Mouse (Mus musculus) thymus, adult 2 months (tissue): ENCODE measurements around the gene Tbc1d2b. TPM values are rescaled to one million over a fixed set of nuclear protein-coding genes. Genes with fewer than 3 reads are reported as not detected.

ENCODE experiments used
- DNase-seq: peaks from one replicate; pipeline ENCODE4 v3.0.0; 2021
- H3K27ac ChIP-seq: fragments of 200-500 bp; 2 replicates; pipeline ENCODE4 v1.5.1; 2012; ENCODE audit warnings: low read length, control low read depth; ENCODE audit not compliant: control insufficient read depth, insufficient read depth
- H3K27me3 ChIP-seq: fragments of 200-500 bp; 2 replicates; pipeline ENCODE4 v1.6.1; 2012; ENCODE audit warnings: mild to moderate bottlenecking, low read length, moderate library complexity, mixed read lengths; ENCODE audit not compliant: control insufficient read depth, insufficient read depth
- H3K36me3 ChIP-seq: fragments of 200-500 bp; 2 replicates; pipeline ENCODE4 v1.6.1; 2012; ENCODE audit warnings: mild to moderate bottlenecking, low read length, moderate library complexity; ENCODE audit not compliant: control insufficient read depth, insufficient read depth
- H3K4me1 ChIP-seq: fragments of 200-500 bp; replicated peaks from 2 replicates; pipeline ENCODE4 v1.6.1; 2012; ENCODE audit warnings: low read length; ENCODE audit not compliant: control insufficient read depth, insufficient read depth
- H3K4me3 ChIP-seq: fragments of 200-500 bp; 2 replicates; pipeline ENCODE4 v1.5.1; 2012; ENCODE audit warnings: mild to moderate bottlenecking, low read length, control low read depth, moderate library complexity; ENCODE audit not compliant: control insufficient read depth, insufficient read depth
- CTCF ChIP-seq: fragments of 200-500 bp; IDR thresholded peaks from 2 replicates; pipeline ENCODE4 v1.5.1; 2012; ENCODE audit warnings: mild to moderate bottlenecking, control low read depth, low read length, moderate library complexity, borderline replicate concordance; ENCODE audit not compliant: control insufficient read depth, poor library complexity, insufficient read depth; ENCODE audit errors: extremely low read depth
- POLR2A ChIP-seq: fragments of 200-500 bp; IDR thresholded peaks from 2 replicates; pipeline ENCODE4 v1.6.1; 2012; ENCODE audit warnings: mild to moderate bottlenecking, low read length, control low read depth, moderate library complexity; ENCODE audit not compliant: control insufficient read depth, poor library complexity, insufficient read depth; ENCODE audit errors: extremely low read depth
- WGBS: fragments of 180-500 bp; shearing (Covaris S2); methylation state at CpG from one replicate; pipeline ENCODE4 v1.1.7; 2018; 5-methylcytosine and 5-hydroxymethylcytosine counted together
- polyA plus RNA-seq: library from polyadenylated mRNA; depleted of rRNA; stranded (reverse); fragments of >200 nt; gene quantifications from 2 replicates; pipeline ENCODE4 v1.2.3, GENCODE M21; 2012

Gene Tbc1d2b
- polyA plus RNA-seq, 1 experiment, result 59.1 TPM

DNA sequence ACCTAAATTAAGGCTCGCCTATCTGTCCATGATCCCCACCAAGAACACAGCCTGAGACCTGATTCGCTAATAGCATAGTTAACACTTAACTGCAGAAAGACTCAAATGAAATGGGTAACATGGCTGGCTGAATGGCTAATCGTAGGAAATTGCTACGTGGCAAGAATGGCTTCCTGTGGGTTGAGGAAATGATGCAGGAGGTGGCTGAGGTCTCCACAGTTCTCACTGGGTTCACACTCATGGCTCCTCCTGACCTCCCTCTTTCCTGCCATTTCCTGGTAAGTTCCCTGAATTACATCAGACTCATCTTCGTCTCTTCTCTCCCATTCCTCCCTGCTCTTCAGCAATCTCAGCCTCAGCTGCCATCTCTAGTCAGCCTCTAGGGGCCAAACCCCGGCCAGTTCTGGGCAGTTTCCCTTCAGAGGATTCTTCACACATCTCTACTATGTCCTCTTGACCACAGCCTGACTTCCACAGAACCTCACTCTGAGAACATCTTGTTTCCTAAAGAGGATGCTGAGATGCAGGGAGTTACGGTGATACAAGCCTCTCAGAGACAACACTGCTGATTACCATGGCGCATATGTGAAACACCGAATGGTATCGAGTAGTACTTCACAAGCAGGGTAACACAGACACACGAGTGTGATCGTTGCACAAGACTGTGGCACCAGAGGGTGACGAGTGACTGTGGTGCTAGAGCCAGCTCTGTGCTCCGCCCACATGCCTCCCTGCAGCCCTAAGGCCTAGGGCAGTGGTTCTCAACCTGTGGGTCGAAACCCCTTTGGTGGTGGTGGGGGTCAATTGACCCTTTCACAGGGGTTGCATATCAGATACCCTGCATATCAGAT, 26.1 kb downstream of the Tbc1d2b start:
- 66% methylated on average over 15 of the region's 15 CpGs for WGBS
- TF ChIP-seq POLR2A, result no peak
- no peak for TF ChIP-seq CTCF
- Histone ChIP-seq H3K27me3 (no peaks in the 10 kb centered on the region), H3K4me3 (no peak overlapping the region), H3K27ac (peak overlapping the region; percentile 69), H3K36me3 (peaks cover 11% of the 10 kb centered on the region; the same call in 1 of the 2 replicates), H3K4me1 (peaks cover 64% of the 10 kb centered on the region)
- DNase-seq, result no peak

DNA sequence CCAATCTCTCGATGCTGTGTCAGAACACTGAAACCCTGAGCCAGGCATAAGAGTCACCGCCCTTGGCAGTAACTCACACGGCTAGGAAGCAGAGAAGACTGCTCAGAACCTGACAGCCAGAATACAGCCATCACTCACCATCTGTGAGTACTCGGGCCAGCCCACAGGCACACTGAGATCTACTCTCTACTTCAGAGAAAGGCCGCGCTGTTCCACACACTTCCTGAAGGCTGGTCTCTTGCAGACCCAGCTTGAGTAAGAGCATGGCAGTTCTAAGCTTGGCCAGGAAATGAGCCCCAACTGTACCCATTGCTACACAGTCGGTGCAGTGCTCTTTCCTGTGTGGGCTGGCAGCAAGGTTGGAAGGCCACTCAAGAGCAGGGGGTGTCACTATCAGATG, 27.7 kb downstream of the Tbc1d2b start:
- H3K4me1 ChIP-seq, result peaks cover 65% of the 10 kb centered on the region
- TF ChIP-seq CTCF (no peak), POLR2A (0 out of 2 replicates have a peak, but pooled peaks have one; percentile 31)
- H3K36me3 ChIP-seq, result peaks cover 12% of the 10 kb centered on the region; the same call in 1 of the 2 replicates
- DNase-seq, result peak; percentile 72
- peak overlapping the region; percentile 49 for H3K27ac ChIP-seq
- no peaks in the 10 kb centered on the region for H3K27me3 ChIP-seq
- H3K4me3 ChIP-seq, result no peak overlapping the region
- 3% methylated on average over 7 of the region's 7 CpGs for WGBS

DNA sequence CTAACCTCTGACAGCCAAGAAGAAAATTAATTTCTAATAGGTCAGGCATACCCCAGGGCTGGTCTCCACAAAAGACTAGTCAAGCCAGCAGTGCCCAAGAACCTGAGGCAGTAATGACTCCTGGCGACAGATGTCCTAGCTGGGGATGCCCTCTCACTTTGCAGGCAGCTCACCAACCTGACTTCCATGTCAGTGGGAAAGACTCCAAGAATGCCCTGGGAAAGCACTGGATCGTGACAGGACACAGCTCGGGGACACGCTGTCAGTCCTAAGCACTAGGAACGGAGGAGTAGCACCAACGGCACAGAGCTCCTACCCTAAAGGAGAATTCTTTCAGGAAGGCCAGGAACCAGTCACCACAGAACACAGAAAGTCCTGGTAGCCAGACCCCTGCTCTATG, 28.3 kb downstream of the Tbc1d2b start:
- peak overlapping the region; percentile 49 for H3K27ac ChIP-seq
- no peak for DNase-seq
- no peak overlapping the region for H3K4me3 ChIP-seq
- H3K36me3 ChIP-seq, result peaks cover 12% of the 10 kb centered on the region; the same call in 1 of the 2 replicates
- WGBS, result 71% methylated on average over 6 of the region's 6 CpGs
- peaks cover 67% of the 10 kb centered on the region for H3K4me1 ChIP-seq
- TF ChIP-seq CTCF (no peak), POLR2A (no peak)
- H3K27me3 ChIP-seq, result no peaks in the 10 kb centered on the region

DNA sequence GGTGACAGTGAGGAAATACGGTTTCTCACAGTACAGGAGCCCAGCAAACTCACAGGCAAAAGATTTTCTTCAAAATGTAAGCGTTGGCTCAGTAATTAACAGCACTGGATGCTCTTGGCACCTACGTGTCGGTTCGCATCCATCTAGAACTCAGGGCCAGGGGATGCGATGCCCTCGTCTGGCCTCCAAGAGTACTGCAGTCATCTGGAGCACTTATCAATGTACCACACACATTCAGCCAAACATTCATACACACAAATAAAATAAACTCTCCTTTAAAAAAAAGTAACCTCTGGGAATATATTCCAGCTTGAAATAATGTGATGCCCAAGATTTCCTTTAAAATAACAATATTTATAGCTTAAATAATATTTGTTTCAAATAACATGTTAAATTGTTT, 29.0 kb downstream of the Tbc1d2b start:
- Histone ChIP-seq H3K36me3 (peaks cover 10% of the 10 kb centered on the region; the same call in 1 of the 2 replicates), H3K4me1 (peaks cover 66% of the 10 kb centered on the region), H3K27me3 (no peaks in the 10 kb centered on the region), H3K27ac (no peak overlapping the region), H3K4me3 (no peak overlapping the region)
- WGBS, result 89% methylated on average over 7 of the region's 7 CpGs
- TF ChIP-seq POLR2A, result no peak
- TF ChIP-seq CTCF, result peak; percentile 45; the same call in 1 of the 2 replicates
- peak; percentile 59 for DNase-seq

DNA sequence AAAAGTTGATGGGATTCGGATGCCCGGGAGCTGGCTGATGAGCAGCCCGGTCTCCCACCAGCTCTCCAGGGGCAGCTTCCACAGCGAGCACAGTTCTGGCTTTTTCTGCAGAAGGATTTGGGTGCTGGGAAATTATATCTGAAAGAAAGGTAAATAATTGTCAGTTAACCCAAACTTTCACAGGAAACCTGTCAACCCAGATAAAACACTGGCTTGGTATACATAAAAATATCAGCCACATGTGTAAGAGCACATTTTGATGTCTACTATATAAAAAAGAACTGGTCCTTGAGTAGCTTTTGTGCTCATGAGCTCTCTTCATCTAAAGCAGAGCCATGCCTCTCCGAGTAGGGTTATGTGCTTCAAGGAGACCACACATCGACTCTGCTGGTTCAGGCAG, 29.6 kb downstream of the Tbc1d2b start:
- Histone ChIP-seq H3K4me1 (peaks cover 60% of the 10 kb centered on the region), H3K36me3 (peaks cover 7% of the 10 kb centered on the region; the same call in 1 of the 2 replicates), H3K4me3 (no peak overlapping the region), H3K27me3 (no peaks in the 10 kb centered on the region), H3K27ac (peak overlapping the region; percentile 83; the same call in 1 of the 2 replicates)
- WGBS, result 52% methylated on average over 6 of the region's 6 CpGs
- TF ChIP-seq POLR2A (no peak), CTCF (no peak)
- no peak for DNase-seq

DNA sequence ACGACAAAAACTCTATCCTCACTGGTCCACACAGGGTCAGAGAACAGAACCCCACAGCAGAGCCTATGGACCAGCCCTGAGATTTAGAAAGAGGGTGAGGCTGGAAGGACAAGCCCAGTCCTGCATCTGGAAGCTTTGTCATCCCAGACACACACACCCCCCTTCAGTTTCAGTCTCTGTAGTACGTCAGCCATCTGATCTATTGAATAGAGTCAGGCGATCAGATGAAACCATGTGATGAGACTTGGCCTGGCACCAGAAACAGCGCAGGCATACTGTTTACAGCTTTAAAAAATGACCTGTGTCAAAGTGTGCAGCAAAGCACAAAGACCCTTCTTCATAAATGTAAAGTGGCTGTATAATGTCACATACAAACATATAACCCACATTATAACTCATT, 30.0 kb downstream of the Tbc1d2b start:
- no peak overlapping the region for H3K4me3 ChIP-seq
- peak overlapping the region; percentile 83; the same call in 1 of the 2 replicates for H3K27ac ChIP-seq
- no peaks in the 10 kb centered on the region for H3K27me3 ChIP-seq
- peaks cover 7% of the 10 kb centered on the region; the same call in 1 of the 2 replicates for H3K36me3 ChIP-seq
- TF ChIP-seq POLR2A (no peak), CTCF (no peak)
- 79% methylated on average over 4 of the region's 4 CpGs for WGBS
- H3K4me1 ChIP-seq, result peaks cover 55% of the 10 kb centered on the region
- no peak for DNase-seq
